Mouse (Mus musculus): Measurements from ENCODE around the gene Asb8. TPM values are rescaled to one million over a fixed set of nuclear protein-coding genes. Genes with fewer than 3 reads are reported as not detected.

Gene Asb8
- polyA plus RNA-seq, 1 experiment from 2014 or later, result 109 TPM

GRCm38 (mm10) chr15:98144861-98145507 lies 20.4 kb downstream of the Asb8 start:
- H3K4me1 ChIP-seq (ENCODE audit: control insufficient read depth in 2 of 2, insufficient read depth in 2 of 2, low read length in 2 of 2), result peaks cover 11 to 31% of the 10 kb centered on the region in 2 experiments
- no peak for ATAC-seq (ENCODE audit: insufficient number of reproducible peaks, insufficient read depth, low FRiP score, low read depth)
- no peaks in the 10 kb centered on the region for H3K27me3 ChIP-seq (ENCODE audit: control insufficient read depth, insufficient read depth, low read length)
- peak overlapping the region; percentile 97 for H3K9ac ChIP-seq (ENCODE audit: low read length)
- H3K4me2 ChIP-seq (ENCODE audit: low read length), result peak overlapping the region; percentile 92
- H3K36me3 ChIP-seq (ENCODE audit: control insufficient read depth, insufficient read depth, low read length), result peaks cover 27% of the 10 kb centered on the region
- WGBS, result under 1% methylated on average over 33 of the region's 36 CpGs
- peak overlapping the region; percentile 62 to 83 for H3K4me3 ChIP-seq (ENCODE audit: control insufficient read depth in 1 of 2, insufficient read depth in 1 of 2, low read depth in 1 of 2, low read length in 2 of 2)
- H3K27ac ChIP-seq (replicated peaks in 1 of 2; ENCODE audit: control insufficient read depth in 1 of 2, insufficient read depth in 1 of 2, low read depth in 2 of 2, low read length in 2 of 2), result peak overlapping the region; percentile 1 to 86; a peak in 3 of 4 replicates
- H3K9me3 ChIP-seq (ENCODE audit: control insufficient read depth, low read length), result no peaks in the 10 kb centered on the region

- H3K4me3 ChIP-seq (ENCODE audit: control insufficient read depth in 1 of 2, insufficient read depth in 1 of 2, low read depth in 1 of 2, low read length in 2 of 2), result no peak overlapping the region
- no peak overlapping the region for H3K27ac ChIP-seq (replicated peaks in 1 of 2; ENCODE audit: control insufficient read depth in 1 of 2, insufficient read depth in 1 of 2, low read depth in 2 of 2, low read length in 2 of 2)
- H3K4me1 ChIP-seq (ENCODE audit: control insufficient read depth in 2 of 2, insufficient read depth in 2 of 2, low read length in 2 of 2), result peaks cover 5 to 14% of the 10 kb centered on the region in 2 experiments
- WGBS, result 78% methylated on average over 10 of the region's 10 CpGs
- no peak overlapping the region for H3K9ac ChIP-seq (ENCODE audit: low read length)
- peaks cover 50% of the 10 kb centered on the region for H3K36me3 ChIP-seq (ENCODE audit: control insufficient read depth, insufficient read depth, low read length)
- H3K4me2 ChIP-seq (ENCODE audit: low read length), result no peak overlapping the region
- H3K27me3 ChIP-seq (ENCODE audit: control insufficient read depth, insufficient read depth, low read length), result no peaks in the 10 kb centered on the region
- H3K9me3 ChIP-seq (ENCODE audit: control insufficient read depth, low read length), result no peaks in the 10 kb centered on the region
- ATAC-seq (ENCODE audit: insufficient number of reproducible peaks, insufficient read depth, low FRiP score, low read depth), result no peak
Observed at GRCm38 (mm10) chr15:98142515-98142914, 22.9 kb downstream of the Asb8 start.

GRCm38 (mm10) chr15:98140809-98141208 lies 24.6 kb downstream of the Asb8 start:
- no peak for ATAC-seq (ENCODE audit: insufficient number of reproducible peaks, insufficient read depth, low FRiP score, low read depth)
- Histone ChIP-seq H3K9me3 (ENCODE audit: control insufficient read depth, low read length) (no peaks in the 10 kb centered on the region), H3K27ac (replicated peaks in 1 of 2; ENCODE audit: control insufficient read depth in 1 of 2, insufficient read depth in 1 of 2, low read depth in 2 of 2, low read length in 2 of 2) (no peak overlapping the region), H3K27me3 (ENCODE audit: control insufficient read depth, insufficient read depth, low read length) (no peaks in the 10 kb centered on the region), H3K4me3 (ENCODE audit: control insufficient read depth in 1 of 2, insufficient read depth in 1 of 2, low read depth in 1 of 2, low read length in 2 of 2) (no peak overlapping the region), H3K4me2 (ENCODE audit: low read length) (no peak overlapping the region), H3K4me1 (ENCODE audit: control insufficient read depth in 2 of 2, insufficient read depth in 2 of 2, low read length in 2 of 2) (peaks cover 2 to 10% of the 10 kb centered on the region in 2 experiments; a peak in 3 of 4 replicates), H3K36me3 (ENCODE audit: control insufficient read depth, insufficient read depth, low read length) (peaks cover 68% of the 10 kb centered on the region), H3K9ac (ENCODE audit: low read length) (no peak overlapping the region)
- WGBS, result 87% methylated on average over 5 of the region's 5 CpGs

GRCm38 (mm10) chr15:98139763-98140162 lies 25.7 kb downstream of the Asb8 start:
- H3K36me3 ChIP-seq (ENCODE audit: control insufficient read depth, insufficient read depth, low read length), result peaks cover 78% of the 10 kb centered on the region
- H3K4me3 ChIP-seq (ENCODE audit: control insufficient read depth in 1 of 2, insufficient read depth in 1 of 2, low read depth in 1 of 2, low read length in 2 of 2), result no peak overlapping the region
- H3K4me2 ChIP-seq (ENCODE audit: low read length), result no peak overlapping the region
- WGBS, result 87% methylated on average over 7 of the region's 7 CpGs
- no peaks in the 10 kb centered on the region for H3K9me3 ChIP-seq (ENCODE audit: control insufficient read depth, low read length)
- H3K27ac ChIP-seq (replicated peaks in 1 of 2; ENCODE audit: control insufficient read depth in 1 of 2, insufficient read depth in 1 of 2, low read depth in 2 of 2, low read length in 2 of 2), result no peak overlapping the region
- H3K27me3 ChIP-seq (ENCODE audit: control insufficient read depth, insufficient read depth, low read length), result no peaks in the 10 kb centered on the region
- no peak for ATAC-seq (ENCODE audit: insufficient number of reproducible peaks, insufficient read depth, low FRiP score, low read depth)
- no peak overlapping the region for H3K9ac ChIP-seq (ENCODE audit: low read length)
- H3K4me1 ChIP-seq (ENCODE audit: control insufficient read depth in 2 of 2, insufficient read depth in 2 of 2, low read length in 2 of 2), result peaks cover 0 to 8% of the 10 kb centered on the region in 2 experiments; a peak in 1 of 4 replicates

GRCm38 (mm10) chr15:98136871-98137270 lies 28.6 kb downstream of the Asb8 start:
- peaks cover 98% of the 10 kb centered on the region for H3K36me3 ChIP-seq (ENCODE audit: control insufficient read depth, insufficient read depth, low read length)
- no peaks in the 10 kb centered on the region for H3K27me3 ChIP-seq (ENCODE audit: control insufficient read depth, insufficient read depth, low read length)
- WGBS, result 90% methylated on average over 9 of the region's 9 CpGs

GRCm38 (mm10) chr15:98135671-98136070 lies 29.8 kb downstream of the Asb8 start:
- Histone ChIP-seq H3K4me2 (ENCODE audit: low read length) (no peak overlapping the region), H3K9me3 (ENCODE audit: control insufficient read depth, low read length) (no peaks in the 10 kb centered on the region), H3K4me3 (ENCODE audit: control insufficient read depth in 1 of 2, insufficient read depth in 1 of 2, low read depth in 1 of 2, low read length in 2 of 2) (no peak overlapping the region), H3K27ac (replicated peaks in 1 of 2; ENCODE audit: control insufficient read depth in 1 of 2, insufficient read depth in 1 of 2, low read depth in 2 of 2, low read length in 2 of 2) (no peak overlapping the region), H3K36me3 (ENCODE audit: control insufficient read depth, insufficient read depth, low read length) (peaks cover 98% of the 10 kb centered on the region), H3K4me1 (ENCODE audit: control insufficient read depth in 2 of 2, insufficient read depth in 2 of 2, low read length in 2 of 2) (no peaks in the 10 kb centered on the region), H3K9ac (ENCODE audit: low read length) (no peak overlapping the region), H3K27me3 (ENCODE audit: control insufficient read depth, insufficient read depth, low read length) (no peaks in the 10 kb centered on the region)
- 91% methylated on average over 13 of the region's 13 CpGs for WGBS
- ATAC-seq (ENCODE audit: insufficient number of reproducible peaks, insufficient read depth, low FRiP score, low read depth), result no peak

More at GRCm38 (mm10) chr15:98136871-98137270, 28.6 kb downstream of the Asb8 start:
- no peak overlapping the region for H3K4me3 ChIP-seq (ENCODE audit: control insufficient read depth in 1 of 2, insufficient read depth in 1 of 2, low read depth in 1 of 2, low read length in 2 of 2)
- H3K9me3 ChIP-seq (ENCODE audit: control insufficient read depth, low read length), result no peaks in the 10 kb centered on the region
- H3K27ac ChIP-seq (replicated peaks in 1 of 2; ENCODE audit: control insufficient read depth in 1 of 2, insufficient read depth in 1 of 2, low read depth in 2 of 2, low read length in 2 of 2), result no peak overlapping the region
- H3K4me1 ChIP-seq (ENCODE audit: control insufficient read depth in 2 of 2, insufficient read depth in 2 of 2, low read length in 2 of 2), result no peaks in the 10 kb centered on the region
- ATAC-seq (ENCODE audit: insufficient number of reproducible peaks, insufficient read depth, low FRiP score, low read depth), result no peak
- no peak overlapping the region for H3K4me2 ChIP-seq (ENCODE audit: low read length)
- H3K9ac ChIP-seq (ENCODE audit: low read length), result no peak overlapping the region

GRCm38 (mm10) chr15:98134666-98135065 lies 30.8 kb downstream of the Asb8 start:
- Histone ChIP-seq H3K4me2 (ENCODE audit: low read length) (no peak overlapping the region), H3K36me3 (ENCODE audit: control insufficient read depth, insufficient read depth, low read length) (peaks cover 98% of the 10 kb centered on the region), H3K27me3 (ENCODE audit: control insufficient read depth, insufficient read depth, low read length) (no peaks in the 10 kb centered on the region), H3K4me1 (ENCODE audit: control insufficient read depth in 2 of 2, insufficient read depth in 2 of 2, low read length in 2 of 2) (no peaks in the 10 kb centered on the region), H3K27ac (replicated peaks in 1 of 2; ENCODE audit: control insufficient read depth in 1 of 2, insufficient read depth in 1 of 2, low read depth in 2 of 2, low read length in 2 of 2) (no peak overlapping the region), H3K4me3 (ENCODE audit: control insufficient read depth in 1 of 2, insufficient read depth in 1 of 2, low read depth in 1 of 2, low read length in 2 of 2) (no peak overlapping the region), H3K9me3 (ENCODE audit: control insufficient read depth, low read length) (no peaks in the 10 kb centered on the region), H3K9ac (ENCODE audit: low read length) (no peak overlapping the region)
- no peak for ATAC-seq (ENCODE audit: insufficient number of reproducible peaks, insufficient read depth, low FRiP score, low read depth)
- WGBS, result 84% methylated on average over 3 of the region's 3 CpGs

- no peak overlapping the region for H3K4me2 ChIP-seq (ENCODE audit: low read length)
- H3K4me3 ChIP-seq (ENCODE audit: control insufficient read depth in 1 of 2, insufficient read depth in 1 of 2, low read depth in 1 of 2, low read length in 2 of 2), result no peak overlapping the region
- H3K27me3 ChIP-seq (ENCODE audit: control insufficient read depth, insufficient read depth, low read length), result no peaks in the 10 kb centered on the region
- H3K4me1 ChIP-seq (ENCODE audit: control insufficient read depth in 2 of 2, insufficient read depth in 2 of 2, low read length in 2 of 2), result no peaks in the 10 kb centered on the region
- no peak overlapping the region for H3K27ac ChIP-seq (replicated peaks in 1 of 2; ENCODE audit: control insufficient read depth in 1 of 2, insufficient read depth in 1 of 2, low read depth in 2 of 2, low read length in 2 of 2)
- 94% methylated on average over 4 of the region's 4 CpGs for WGBS
- ATAC-seq (ENCODE audit: insufficient number of reproducible peaks, insufficient read depth, low FRiP score, low read depth), result no peak
- peaks cover 98% of the 10 kb centered on the region for H3K36me3 ChIP-seq (ENCODE audit: control insufficient read depth, insufficient read depth, low read length)
- no peak overlapping the region for H3K9ac ChIP-seq (ENCODE audit: low read length)
- no peaks in the 10 kb centered on the region for H3K9me3 ChIP-seq (ENCODE audit: control insufficient read depth, low read length)
Observed at GRCm38 (mm10) chr15:98134034-98134433, 31.4 kb downstream of the Asb8 start.

Data from heart, embryonic 14.5 days (tissue).